Mouse (Mus musculus): ENCODE results near the gene Ndufb6.
"Not testable (repeated sequence)": the region's sequence is repeated elsewhere in the genome, so short reads cannot be mapped to it uniquely, and the experiment has no call there.

Gene Ndufb6

GRCm38 (mm10) chr4:40279276-40279900 lies at the start of gene Ndufb6:
TSS of gene Ndufb6 (minus strand) at chr4:40279421.
- peak; percentile 94 for DNase-seq (ENCODE audit: low spot score)

GRCm38 (mm10) chr4:40327161-40327560 lies 47.9 kb upstream of the Ndufb6 start:
- DNase-seq (ENCODE audit: low spot score), result no peak

GRCm38 (mm10) chr4:40324620-40325019 lies 45.4 kb upstream of the Ndufb6 start:
- no peak for DNase-seq (ENCODE audit: low spot score)

GRCm38 (mm10) chr4:40317404-40317803 lies 38.2 kb upstream of the Ndufb6 start:
- DNase-seq (ENCODE audit: low spot score), result no peak

- no peak for DNase-seq (ENCODE audit: low spot score)
Measured at GRCm38 (mm10) chr4:40313026-40313425, 33.8 kb upstream of the Ndufb6 start.

GRCm38 (mm10) chr4:40312213-40312612 lies 33.0 kb upstream of the Ndufb6 start:
- no peak for DNase-seq (ENCODE audit: low spot score)

- DNase-seq (ENCODE audit: low spot score), result no peak
Measured at GRCm38 (mm10) chr4:40310796-40311383, 31.7 kb upstream of the Ndufb6 start.

GRCm38 (mm10) chr4:40309682-40310081 lies 30.5 kb upstream of the Ndufb6 start:
- DNase-seq (ENCODE audit: low spot score), result no peak

GRCm38 (mm10) chr4:40302445-40303125 lies 23.4 kb upstream of the Ndufb6 start:
- no peak for DNase-seq (ENCODE audit: low spot score)

- DNase-seq (ENCODE audit: low spot score), result peak; percentile 91
Measured at GRCm38 (mm10) chr4:40301076-40301789, 22.0 kb upstream of the Ndufb6 start.

- DNase-seq (ENCODE audit: low spot score), result no peak
Measured at GRCm38 (mm10) chr4:40299169-40299568, 19.9 kb upstream of the Ndufb6 start.

GRCm38 (mm10) chr4:40291511-40291910 lies 12.3 kb upstream of the Ndufb6 start:
- not testable (repeated sequence) for DNase-seq (ENCODE audit: low spot score)

- DNase-seq (ENCODE audit: low spot score), result no peak
Measured at GRCm38 (mm10) chr4:40289046-40289445, 9.8 kb upstream of the Ndufb6 start.

GRCm38 (mm10) chr4:40287415-40287814 lies 8.2 kb upstream of the Ndufb6 start:
- no peak for DNase-seq (ENCODE audit: low spot score)

GRCm38 (mm10) chr4:40285582-40285981 lies 6.4 kb upstream of the Ndufb6 start:
- DNase-seq (ENCODE audit: low spot score), result peak; percentile 75

- DNase-seq (ENCODE audit: low spot score), result no peak
Measured at GRCm38 (mm10) chr4:40278880-40279275, 343 bp downstream of the Ndufb6 start.

- DNase-seq (ENCODE audit: low spot score), result peak; percentile 99
Measured at GRCm38 (mm10) chr4:40269430-40270032, 9.7 kb downstream of the Ndufb6 start, which contains the start of the genes Smim27 and Topors. TSS of gene Smim27 (plus strand) at chr4:40269579. TSS of gene Topors (minus strand) at chr4:40269850.

- DNase-seq (ENCODE audit: low spot score), result peak; percentile 29
Measured at GRCm38 (mm10) chr4:40268835-40269234, 10.4 kb downstream of the Ndufb6 start.

GRCm38 (mm10) chr4:40268204-40268813 lies 10.9 kb downstream of the Ndufb6 start:
- DNase-seq (ENCODE audit: low spot score), result peak; percentile 93

GRCm38 (mm10) chr4:40267681-40268080 lies 11.5 kb downstream of the Ndufb6 start:
- no peak for DNase-seq (ENCODE audit: low spot score)

- no peak for DNase-seq (ENCODE audit: low spot score)
Measured at GRCm38 (mm10) chr4:40264321-40264720, 14.9 kb downstream of the Ndufb6 start.

Data from embryo, embryonic 10 days (tissue).